Mouse (Mus musculus): ENCODE measurements at regions not wholly inside any gene's neighbourhood (a gene's known extent, or its start where the extent isn't known, plus 50 kb on each side); places are given as distances from the start of the nearest gene placed in this dataset.
A peak's percentile ranks its signal among the peaks of the same experiment; 100 is the strongest.

DNA sequence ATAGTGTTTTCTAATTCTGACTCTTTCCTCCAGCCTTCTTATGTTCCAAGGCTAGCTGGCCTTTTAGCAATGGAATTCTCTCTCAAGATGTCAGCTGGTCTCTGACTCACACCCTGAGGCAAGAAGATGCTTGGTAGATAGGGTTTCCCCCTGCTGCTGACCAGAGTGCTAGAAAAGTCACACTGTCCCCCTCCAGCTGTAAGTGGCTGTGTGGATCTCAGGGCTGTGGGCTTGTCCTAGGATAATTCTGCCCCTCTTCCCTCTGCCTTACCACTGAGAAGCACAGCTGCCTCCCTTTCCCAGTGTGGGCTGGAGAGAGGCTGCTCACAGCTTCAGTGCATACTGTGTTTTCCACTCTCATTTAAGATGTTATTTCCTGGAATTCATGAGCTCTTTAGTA is 585.3 kb upstream of the Zeb2 start:
- H3ac ChIP-seq (ENCODE audit: control insufficient read depth, insufficient read length) = no peak overlapping the region
- TF ChIP-seq POLR2A (IDR thresholded peaks at IDR 0.05; ENCODE audit: insufficient read length, low read depth) = no peak
- no peak for TF ChIP-seq TCF3 (IDR thresholded peaks at IDR 0.05; ENCODE audit: insufficient read length, low read depth)
- TF ChIP-seq MYOD1 (IDR thresholded peaks at IDR 0.05; ENCODE audit: control insufficient read depth in 1 of 3, insufficient read length in 2 of 3, low read depth in 2 of 3) = peak in 2 of 3 experiments; percentile 39 to 62
- TF ChIP-seq TCF12 (IDR thresholded peaks at IDR 0.05; ENCODE audit: insufficient read depth, poor library complexity, severe bottlenecking) = no peak
- no peak for TF ChIP-seq MAX (IDR thresholded peaks at IDR 0.05; ENCODE audit: low read depth)
- TF ChIP-seq USF1 (IDR thresholded peaks at IDR 0.05; ENCODE audit: low read depth) = peak; percentile 72
- no peak for TF ChIP-seq CEBPB (IDR thresholded peaks at IDR 0.05; ENCODE audit: insufficient read depth, poor library complexity, severe bottlenecking)
- TF ChIP-seq MYOG (IDR thresholded peaks at IDR 0.05; ENCODE audit: control insufficient read depth in 1 of 3, insufficient read depth in 1 of 3, insufficient read length in 2 of 3, low read depth in 2 of 3) = peak in 1 of 3 experiments; percentile 67
- peak; percentile 59 for TF ChIP-seq REST (IDR thresholded peaks at IDR 0.05; ENCODE audit: insufficient read depth, insufficient read length)
- peak; percentile 11 for TF ChIP-seq SRF (IDR thresholded peaks at IDR 0.05; ENCODE audit: control insufficient read depth, insufficient read length, low read depth)
- TF ChIP-seq POLR2AphosphoS2 (IDR thresholded peaks at IDR 0.05; ENCODE audit: insufficient read length, low read depth) = no peak
- TF ChIP-seq E2F4 (IDR thresholded peaks at IDR 0.05; ENCODE audit: insufficient read depth) = no peak
- no peaks in the 10 kb centered on the region for H3K27me3 ChIP-seq (ENCODE audit: control insufficient read depth, insufficient read depth, insufficient read length)
- no peaks in the 10 kb centered on the region for H3K79me2 ChIP-seq (ENCODE audit: control insufficient read depth, insufficient read depth)
- H3K4me2 ChIP-seq (ENCODE audit: low read depth) = no peak overlapping the region
- no peak overlapping the region for H3K4me3 ChIP-seq
- H3K36me3 ChIP-seq (ENCODE audit: control insufficient read depth, insufficient read depth) = no peaks in the 10 kb centered on the region

DNA sequence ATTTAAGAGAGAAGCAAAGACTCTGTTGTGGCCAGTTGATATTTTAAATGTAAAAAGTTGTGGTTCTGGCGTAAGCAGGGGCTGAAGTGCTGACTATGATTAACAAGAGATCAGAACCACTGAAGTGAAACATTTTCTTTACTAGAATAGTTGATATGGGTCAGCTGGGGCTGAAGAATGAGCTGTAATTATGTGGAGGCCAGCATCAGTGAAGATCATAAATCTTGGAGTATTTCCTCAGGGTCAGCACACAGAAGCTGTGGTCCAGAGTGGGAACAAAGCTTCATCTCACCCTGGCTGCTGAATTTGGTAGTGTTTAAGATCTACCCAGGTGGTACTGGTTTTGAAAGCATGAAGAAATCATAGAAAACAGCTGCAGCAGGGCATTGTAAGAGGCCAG is 583.4 kb upstream of the Zeb2 start:
- Histone ChIP-seq H3K4me2 (ENCODE audit: low read depth) (no peak overlapping the region), H3K79me2 (ENCODE audit: control insufficient read depth, insufficient read depth) (no peaks in the 10 kb centered on the region), H3K27me3 (ENCODE audit: control insufficient read depth, insufficient read depth, insufficient read length) (no peaks in the 10 kb centered on the region), H3K4me3 (no peak overlapping the region), H3K36me3 (ENCODE audit: control insufficient read depth, insufficient read depth) (no peaks in the 10 kb centered on the region), H3ac (ENCODE audit: control insufficient read depth, insufficient read length) (no peak overlapping the region)
- TF ChIP-seq MYOD1 (IDR thresholded peaks at IDR 0.05; ENCODE audit: control insufficient read depth in 1 of 3, insufficient read length in 2 of 3, low read depth in 2 of 3) (no peak), POLR2A (IDR thresholded peaks at IDR 0.05; ENCODE audit: insufficient read length, low read depth) (no peak), MYOG (IDR thresholded peaks at IDR 0.05; ENCODE audit: control insufficient read depth in 1 of 3, insufficient read depth in 1 of 3, insufficient read length in 2 of 3, low read depth in 2 of 3) (no peak), REST (IDR thresholded peaks at IDR 0.05; ENCODE audit: insufficient read depth, insufficient read length) (no peak), USF1 (IDR thresholded peaks at IDR 0.05; ENCODE audit: low read depth) (no peak), MAX (IDR thresholded peaks at IDR 0.05; ENCODE audit: low read depth) (no peak), POLR2AphosphoS2 (IDR thresholded peaks at IDR 0.05; ENCODE audit: insufficient read length, low read depth) (no peak), E2F4 (IDR thresholded peaks at IDR 0.05; ENCODE audit: insufficient read depth) (no peak)

DNA sequence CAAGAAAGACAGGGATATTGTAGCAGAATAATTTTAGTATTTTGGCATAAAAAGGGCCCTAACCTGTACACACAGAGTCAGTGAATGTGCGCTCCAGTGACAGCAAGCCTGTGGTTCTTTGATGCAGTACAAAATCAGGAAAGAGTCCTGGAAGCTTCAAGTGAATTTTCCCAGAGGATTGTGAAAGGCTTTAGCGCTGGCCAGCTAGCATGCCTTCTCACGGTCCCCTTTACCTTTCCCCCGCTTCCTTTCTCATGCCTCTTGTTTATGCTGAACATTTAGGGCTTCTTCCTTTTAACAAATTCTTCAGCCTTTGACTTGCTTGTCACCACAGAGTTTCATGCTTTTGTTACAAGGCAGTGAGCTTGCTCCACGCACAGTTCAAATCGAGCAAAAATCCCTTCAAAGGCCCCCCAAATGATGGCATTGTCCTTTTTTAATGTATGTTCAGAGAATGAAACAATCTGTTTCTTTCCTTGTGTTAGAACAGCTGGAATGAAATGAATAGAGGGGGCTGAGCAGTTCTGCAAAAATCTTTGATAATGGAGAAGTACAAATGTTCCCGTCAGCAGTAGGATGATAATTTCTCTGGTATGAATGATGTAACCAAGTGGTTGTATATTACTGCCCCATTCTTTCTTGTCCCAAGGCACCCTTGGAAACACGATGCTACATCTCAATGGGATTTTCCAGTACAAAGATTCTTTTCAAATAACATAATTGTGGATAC is 576.3 kb upstream of the Zeb2 start:
- Histone ChIP-seq H3K36me3 (ENCODE audit: control insufficient read depth, insufficient read depth) (no peaks in the 10 kb centered on the region), H3ac (ENCODE audit: control insufficient read depth, insufficient read length) (no peak overlapping the region), H3K4me3 (no peak overlapping the region), H3K27me3 (ENCODE audit: control insufficient read depth, insufficient read depth, insufficient read length) (no peaks in the 10 kb centered on the region), H3K79me2 (ENCODE audit: control insufficient read depth, insufficient read depth) (no peaks in the 10 kb centered on the region), H3K4me2 (ENCODE audit: low read depth) (peak overlapping the region; percentile 5)
- no peak for TF ChIP-seq POLR2A (IDR thresholded peaks at IDR 0.05; ENCODE audit: insufficient read length, low read depth)
- TF ChIP-seq USF1 (IDR thresholded peaks at IDR 0.05; ENCODE audit: low read depth) = no peak
- no peak for TF ChIP-seq REST (IDR thresholded peaks at IDR 0.05; ENCODE audit: insufficient read depth, insufficient read length)

DNA sequence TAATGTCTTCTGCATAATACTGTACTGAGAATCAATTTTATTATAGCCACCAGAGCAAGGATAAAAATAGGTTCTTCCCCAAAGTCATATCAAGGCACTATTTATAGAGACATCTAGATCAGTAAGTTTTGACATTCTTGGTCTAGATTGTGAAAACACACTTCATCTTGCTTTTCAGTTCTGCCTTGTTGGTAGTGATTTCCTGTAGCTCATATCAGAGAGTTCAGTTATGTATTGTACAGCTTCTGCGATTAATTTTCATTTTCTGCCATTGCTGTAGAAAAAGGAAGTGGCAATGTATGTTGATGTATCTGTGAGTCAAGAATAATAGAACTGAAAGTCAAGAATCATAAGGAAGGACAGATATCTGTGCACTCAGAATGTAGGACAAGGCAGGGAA is 575.6 kb upstream of the Zeb2 start:
- TF ChIP-seq SRF (IDR thresholded peaks at IDR 0.05; ENCODE audit: control insufficient read depth, insufficient read length, low read depth) = no peak
- no peak for TF ChIP-seq POLR2AphosphoS2 (IDR thresholded peaks at IDR 0.05; ENCODE audit: insufficient read length, low read depth)
- TF ChIP-seq MAX (IDR thresholded peaks at IDR 0.05; ENCODE audit: low read depth) = no peak
- no peak for TF ChIP-seq USF1 (IDR thresholded peaks at IDR 0.05; ENCODE audit: low read depth)
- no peak for TF ChIP-seq CEBPB (IDR thresholded peaks at IDR 0.05; ENCODE audit: insufficient read depth, poor library complexity, severe bottlenecking)
- no peak for TF ChIP-seq TCF12 (IDR thresholded peaks at IDR 0.05; ENCODE audit: insufficient read depth, poor library complexity, severe bottlenecking)
- TF ChIP-seq TCF3 (IDR thresholded peaks at IDR 0.05; ENCODE audit: insufficient read length, low read depth) = no peak
- no peak for TF ChIP-seq MYOD1 (IDR thresholded peaks at IDR 0.05; ENCODE audit: control insufficient read depth in 1 of 3, insufficient read length in 2 of 3, low read depth in 2 of 3)

DNA sequence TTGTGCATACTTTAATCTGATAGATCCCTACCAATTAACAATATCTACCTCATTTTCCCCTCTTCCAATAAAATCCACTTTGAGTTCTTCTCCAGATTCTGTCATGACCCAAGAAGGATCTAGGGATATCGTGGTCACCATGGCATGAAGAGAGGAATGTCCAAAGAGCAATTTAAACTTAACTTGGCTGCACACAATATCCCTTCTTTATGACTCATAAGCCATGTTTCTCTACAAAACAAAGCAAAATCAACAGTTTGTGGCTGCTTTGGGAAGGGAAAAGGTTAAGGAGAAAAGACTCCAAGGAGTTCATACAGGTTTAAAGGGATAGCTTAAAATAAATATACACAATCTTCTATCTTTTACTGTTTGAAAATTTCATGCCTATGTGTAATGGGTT is 571.8 kb upstream of the Zeb2 start:
- H3K79me2 ChIP-seq (ENCODE audit: control insufficient read depth, insufficient read depth) = no peaks in the 10 kb centered on the region
- H3K36me3 ChIP-seq (ENCODE audit: control insufficient read depth, insufficient read depth) = no peaks in the 10 kb centered on the region
- TF ChIP-seq USF1 (IDR thresholded peaks at IDR 0.05; ENCODE audit: low read depth) = no peak
- no peak for TF ChIP-seq MYOG (IDR thresholded peaks at IDR 0.05; ENCODE audit: control insufficient read depth in 1 of 3, insufficient read depth in 1 of 3, insufficient read length in 2 of 3, low read depth in 2 of 3)
- TF ChIP-seq POLR2AphosphoS2 (IDR thresholded peaks at IDR 0.05; ENCODE audit: insufficient read length, low read depth) = no peak
- TF ChIP-seq TCF3 (IDR thresholded peaks at IDR 0.05; ENCODE audit: insufficient read length, low read depth) = no peak
- no peak for TF ChIP-seq REST (IDR thresholded peaks at IDR 0.05; ENCODE audit: insufficient read depth, insufficient read length)
- no peak for TF ChIP-seq E2F4 (IDR thresholded peaks at IDR 0.05; ENCODE audit: insufficient read depth)
- no peak for TF ChIP-seq CEBPB (IDR thresholded peaks at IDR 0.05; ENCODE audit: insufficient read depth, poor library complexity, severe bottlenecking)
- TF ChIP-seq POLR2A (IDR thresholded peaks at IDR 0.05; ENCODE audit: insufficient read length, low read depth) = no peak
- TF ChIP-seq MYOD1 (IDR thresholded peaks at IDR 0.05; ENCODE audit: control insufficient read depth in 1 of 3, insufficient read length in 2 of 3, low read depth in 2 of 3) = no peak
- H3K4me3 ChIP-seq = no peak overlapping the region
- no peak overlapping the region for H3ac ChIP-seq (ENCODE audit: control insufficient read depth, insufficient read length)
- H3K4me2 ChIP-seq (ENCODE audit: low read depth) = no peak overlapping the region
- H3K27me3 ChIP-seq (ENCODE audit: control insufficient read depth, insufficient read depth, insufficient read length) = no peaks in the 10 kb centered on the region

More for the DNA sequence above, 575.6 kb upstream of the Zeb2 start:
- Histone ChIP-seq H3K4me2 (ENCODE audit: low read depth) (no peak overlapping the region), H3K79me2 (ENCODE audit: control insufficient read depth, insufficient read depth) (no peaks in the 10 kb centered on the region), H3K27me3 (ENCODE audit: control insufficient read depth, insufficient read depth, insufficient read length) (no peaks in the 10 kb centered on the region), H3ac (ENCODE audit: control insufficient read depth, insufficient read length) (no peak overlapping the region), H3K4me3 (no peak overlapping the region), H3K36me3 (ENCODE audit: control insufficient read depth, insufficient read depth) (no peaks in the 10 kb centered on the region)
